Mouse (Mus musculus) megakaryocyte, embryonic 14.5 days (primary cell): ENCODE measurements around the gene 1810049J17Rik.

ENCODE experiments used
- FLI1 ChIP-seq: IDR thresholded peaks from 2 replicates; pipeline ENCODE4 v1.6.1; 2012; ENCODE audit warnings: low read length, inconsistent platforms, mixed read lengths
- GATA1 ChIP-seq: IDR thresholded peaks from 3 replicates; pipeline ENCODE4 v1.6.1; 2012; ENCODE audit warnings: mixed read lengths, low read length, inconsistent platforms, borderline replicate concordance

DNA sequence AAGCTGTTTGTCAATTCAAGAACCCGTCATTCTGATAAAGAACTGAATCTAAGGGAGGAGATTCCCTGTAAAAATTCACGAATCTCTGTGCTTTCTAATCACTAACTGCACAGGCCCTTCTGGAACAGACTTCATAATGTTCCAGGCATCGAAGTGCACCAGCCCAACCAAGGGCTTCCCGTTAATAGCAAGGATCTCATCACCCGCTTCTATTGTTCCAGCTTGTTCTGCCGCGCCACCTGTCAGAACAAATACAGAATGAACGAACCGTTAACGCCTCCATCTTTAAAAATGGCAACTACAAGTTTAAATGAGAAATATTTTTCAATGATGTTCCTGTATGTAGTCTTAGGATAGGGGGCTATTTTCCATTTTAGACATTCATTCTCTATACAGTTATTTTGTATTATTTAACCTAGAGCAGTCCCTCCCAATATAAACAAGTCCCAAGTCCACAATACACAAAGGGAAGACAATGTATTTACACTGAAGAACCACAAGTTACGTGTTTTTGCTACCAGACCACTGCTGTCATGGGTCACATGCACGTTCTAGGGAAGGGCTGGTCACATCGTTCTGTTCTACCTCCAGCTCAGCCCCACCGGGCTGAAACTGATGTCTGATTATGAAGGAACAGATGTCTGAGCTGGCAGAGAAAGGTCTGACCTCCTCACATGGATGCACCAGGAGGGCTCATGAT is 40.5 kb upstream of the 1810049J17Rik start:
- no peak for TF ChIP-seq GATA1
- no peak for TF ChIP-seq FLI1
